ENCODE assay signal across 9 mouse cellular contexts in the genomic region with DNA sequence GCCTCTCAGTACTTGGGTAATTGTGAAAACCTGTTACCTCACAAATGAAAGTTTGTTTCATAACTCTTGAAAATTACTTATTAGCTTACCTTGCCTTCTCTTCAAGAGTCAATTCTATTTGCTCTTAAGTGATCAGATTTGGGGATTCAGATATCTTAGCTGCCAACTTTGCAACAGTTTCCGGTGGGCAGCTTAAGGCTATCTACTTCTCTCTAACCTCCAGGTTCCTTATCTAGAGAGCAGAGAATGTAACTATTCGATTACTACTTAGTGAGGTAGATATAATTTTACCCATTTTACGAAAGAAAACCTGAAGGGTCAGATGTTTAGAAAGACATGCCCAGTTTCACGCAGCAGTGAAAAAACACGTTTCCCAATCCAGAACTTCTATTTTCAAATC. TPM values are rescaled to one million over a fixed set of nuclear protein-coding genes. Genes with fewer than 3 reads are reported as not detected.
A peak's percentile ranks its signal among the peaks of the same experiment; 100 is the strongest.
DNase-seq lines count a peak whose midpoint lies in the region; ATAC-seq and TF ChIP-seq lines count a peak whose summit lies in the region.
"Had no signal": no experiment of that assay in that cellular context is flagged by ENCODE, and none has a peak within 500 bp of the region (broad histone marks: within the 10 kb centered on the region; RNA-seq: fewer than 3 reads in every experiment).

No protein-coding gene starts in this region.

- ATAC-seq in lung, postnatal 0 days, result no peak
- no peak for ATAC-seq in limb, embryonic 13.5 days (ENCODE audit: low FRiP score, low read depth)
- ATAC-seq in frontal cortex, adult (ENCODE audit: low TSS enrichment), result no peak

- peak; percentile 52 for DNase-seq in lung, postnatal 0 days (ENCODE audit: low spot score)
- DNase-seq in lung, adult 18-20 months, result no peak
- no peak for DNase-seq in forebrain, embryonic 10.5 days (ENCODE audit: extremely low spot score, low spot score)
- no peak for DNase-seq in right cerebral cortex, adult 18-20 months
- no peak for DNase-seq in adrenal gland, postnatal 4 days (ENCODE audit: low spot score in 2 of 2)

- no peaks in the 10 kb centered on the region for H3K36me3 ChIP-seq in lung, postnatal 0 days (ENCODE audit: insufficient read depth, low read length)
- H3K36me3 ChIP-seq in forebrain, embryonic 10.5 days (replicated peaks), result peaks cover 18% of the 10 kb centered on the region
- peaks cover 9% of the 10 kb centered on the region; the same call in 1 of the 2 replicates for H3K36me3 ChIP-seq in limb, embryonic 13.5 days

- H3K4me2 ChIP-seq in lung, postnatal 0 days (replicated peaks; ENCODE audit: low read depth, low read length), result peak overlapping the region; percentile 64
- peak overlapping the region; percentile 85 for H3K4me2 ChIP-seq in limb, embryonic 13.5 days (replicated peaks)

- TF ChIP-seq POLR2A in olfactory bulb, adult 2 months (IDR thresholded peaks at IDR 0.05; ENCODE audit: insufficient read depth, low read depth, low read length), result no peak

- WGBS in lung, postnatal 0 days, result 74% methylated on average over 5 of the region's 5 CpGs
- 93% methylated on average over 5 of the region's 5 CpGs for WGBS in forebrain, embryonic 10.5 days
- WGBS in limb, embryonic 13.5 days, result 91% methylated on average over 5 of the region's 5 CpGs
- 85% methylated on average over 5 of the region's 5 CpGs for WGBS in olfactory bulb, adult 2 months

- peak overlapping the region; percentile 89; the same call in 1 of the 2 replicates for H3K27ac ChIP-seq in lung, postnatal 0 days (ENCODE audit: low read length)
- no peak overlapping the region for H3K27ac ChIP-seq in forebrain, embryonic 10.5 days
- H3K27ac ChIP-seq in limb, embryonic 13.5 days, result no peak overlapping the region
- no peak overlapping the region for H3K27ac ChIP-seq in olfactory bulb, adult 2 months (ENCODE audit: insufficient read depth, low read depth, low read length)

- peaks cover 4% of the 10 kb centered on the region; the same call in 1 of the 2 replicates for H3K4me1 ChIP-seq in lung, postnatal 0 days (ENCODE audit: insufficient read depth, low read depth, low read length)
- peaks cover 18% of the 10 kb centered on the region for H3K4me1 ChIP-seq in forebrain, embryonic 10.5 days
- H3K4me1 ChIP-seq in limb, embryonic 13.5 days, result peaks cover 10% of the 10 kb centered on the region
- H3K4me1 ChIP-seq in olfactory bulb, adult 2 months (ENCODE audit: control insufficient read depth, insufficient read depth, low read length), result peaks cover 2% of the 10 kb centered on the region; the same call in 1 of the 2 replicates

- H3K27me3 ChIP-seq in lung, postnatal 0 days (replicated peaks; ENCODE audit: insufficient read depth, low read length), result no peaks in the 10 kb centered on the region
- no peaks in the 10 kb centered on the region for H3K27me3 ChIP-seq in forebrain, embryonic 10.5 days (ENCODE audit: poor library complexity, severe bottlenecking)
- H3K27me3 ChIP-seq in limb, embryonic 13.5 days, result no peaks in the 10 kb centered on the region

- no peak for TF ChIP-seq EP300 in lung, postnatal 0 days (IDR thresholded peaks at IDR 0.05)

- H3K9me3 ChIP-seq in lung, postnatal 0 days (ENCODE audit: low read length), result no peaks in the 10 kb centered on the region
- no peaks in the 10 kb centered on the region for H3K9me3 ChIP-seq in forebrain, embryonic 10.5 days
- no peaks in the 10 kb centered on the region for H3K9me3 ChIP-seq in limb, embryonic 13.5 days

- H3K9ac ChIP-seq in lung, postnatal 0 days (replicated peaks; ENCODE audit: low read depth), result no peak overlapping the region
- no peak overlapping the region for H3K9ac ChIP-seq in limb, embryonic 13.5 days

- TF ChIP-seq CTCF in lung, postnatal 0 days (IDR thresholded peaks at IDR 0.05), result no peak
- TF ChIP-seq CTCF in olfactory bulb, adult 2 months (IDR thresholded peaks at IDR 0.05; ENCODE audit: insufficient read depth, low read depth, low read length), result no peak

- peak overlapping the region; percentile 97 for H3K4me3 ChIP-seq in lung, postnatal 0 days (ENCODE audit: low read depth, low read length)
- H3K4me3 ChIP-seq in forebrain, embryonic 10.5 days, result peak overlapping the region; percentile 87
- peak overlapping the region; percentile 80 for H3K4me3 ChIP-seq in limb, embryonic 13.5 days
- peak overlapping the region; percentile 76 for H3K4me3 ChIP-seq in olfactory bulb, adult 2 months (ENCODE audit: insufficient read depth, low read depth, low read length)

RNA-seq across cellular contexts. Expression of a gene that starts 1.2 kb away (rescaled TPM):
- polyA plus RNA-seq in lung, postnatal 0 days (2015; fragmentation: Nextera tagmentation; extraction: Ambion mirVana), result 9.2 and 9.4 TPM in 2 replicates
- polyA plus RNA-seq in forebrain, embryonic 10.5 days (2016; fragmentation: Nextera tagmentation; extraction: Ambion mirVana), result 22.6 and 24.5 TPM in 2 replicates
- 16.7 and 19.5 TPM in 2 replicates for polyA plus RNA-seq in limb, embryonic 13.5 days (2015; fragmentation: Nextera tagmentation; extraction: Ambion mirVana)
- not detected in 2 replicates for polyA plus RNA-seq in olfactory bulb, adult 2 months (2012; ENCODE audit: insufficient read depth, insufficient read length, low replicate concordance, missing spikeins)
- 10 to 100 TPM; 36.2 to 38.1 TPM for total RNA-seq in adrenal gland, postnatal 4 days (2021)

RNA-seq across cellular contexts. Expression of a gene that starts 24.7 kb away (rescaled TPM):
- 0.12 and 0.15 TPM in 2 replicates for polyA plus RNA-seq in lung, postnatal 0 days (2015; fragmentation: Nextera tagmentation; extraction: Ambion mirVana)
- not detected in 2 replicates for polyA plus RNA-seq in forebrain, embryonic 10.5 days (2016; fragmentation: Nextera tagmentation; extraction: Ambion mirVana)
- polyA plus RNA-seq in limb, embryonic 13.5 days (2015; fragmentation: Nextera tagmentation; extraction: Ambion mirVana), result not detected in 2 replicates
- polyA plus RNA-seq in olfactory bulb, adult 2 months (2012; ENCODE audit: insufficient read depth, insufficient read length, low replicate concordance, missing spikeins), result not detected in 2 replicates
- not detected for total RNA-seq in adrenal gland, postnatal 4 days (2021)
- polyA plus RNA-seq: brain, embryonic 14.5 days had no signal

RNA-seq across cellular contexts. Expression of a gene that starts 36.1 kb away (rescaled TPM):
- polyA plus RNA-seq in lung, postnatal 0 days (2015; fragmentation: Nextera tagmentation; extraction: Ambion mirVana), result not detected in 2 replicates
- polyA plus RNA-seq in forebrain, embryonic 10.5 days (2016; fragmentation: Nextera tagmentation; extraction: Ambion mirVana), result not detected in 2 replicates
- not detected in 2 replicates for polyA plus RNA-seq in limb, embryonic 13.5 days (2015; fragmentation: Nextera tagmentation; extraction: Ambion mirVana)
- not detected in 2 replicates for polyA plus RNA-seq in olfactory bulb, adult 2 months (2012; ENCODE audit: insufficient read depth, insufficient read length, low replicate concordance, missing spikeins)
- not detected for total RNA-seq in adrenal gland, postnatal 4 days (2021)

RNA-seq across cellular contexts. Expression of a gene that starts 50.2 kb away (rescaled TPM):
- not detected in 2 replicates for polyA plus RNA-seq in lung, postnatal 0 days (2015; fragmentation: Nextera tagmentation; extraction: Ambion mirVana)
- polyA plus RNA-seq in forebrain, embryonic 10.5 days (2016; fragmentation: Nextera tagmentation; extraction: Ambion mirVana), result not detected in 2 replicates
- polyA plus RNA-seq in limb, embryonic 13.5 days (2015; fragmentation: Nextera tagmentation; extraction: Ambion mirVana), result not detected in 2 replicates
- polyA plus RNA-seq in olfactory bulb, adult 2 months (2012; ENCODE audit: insufficient read depth, insufficient read length, low replicate concordance, missing spikeins), result not detected in 2 replicates
- not detected for total RNA-seq in adrenal gland, postnatal 4 days (2021)
- polyA plus RNA-seq: brain, embryonic 14.5 days had no signal

RNA-seq across cellular contexts. Expression of a gene that starts 54.7 kb away (rescaled TPM):
- polyA plus RNA-seq in lung, postnatal 0 days (2015; fragmentation: Nextera tagmentation; extraction: Ambion mirVana), result 4.6 and 5.2 TPM in 2 replicates
- 3.2 and 3.3 TPM in 2 replicates for polyA plus RNA-seq in forebrain, embryonic 10.5 days (2016; fragmentation: Nextera tagmentation; extraction: Ambion mirVana)
- polyA plus RNA-seq in limb, embryonic 13.5 days (2015; fragmentation: Nextera tagmentation; extraction: Ambion mirVana), result 5.1 and 5.3 TPM in 2 replicates
- 158 TPM in 1 of 2 replicates, not detected in the other for polyA plus RNA-seq in olfactory bulb, adult 2 months (2012; ENCODE audit: insufficient read depth, insufficient read length, low replicate concordance, missing spikeins)
- 10 to 100 TPM; 71.0 to 74.0 TPM for total RNA-seq in adrenal gland, postnatal 4 days (2021)
